Mouse (Mus musculus): Measurements from ENCODE around the gene Ldlrad1. TPM values are rescaled to one million over a fixed set of nuclear protein-coding genes. Genes with fewer than 3 reads are reported as not detected.

Gene Ldlrad1
- polyA plus RNA-seq, 1 experiment from 2014 or later = not detected

GRCm38 (mm10) chr4:107217574-107217973 is 8.6 kb downstream of the Ldlrad1 start:
- Histone ChIP-seq H3K27me3 (replicated peaks) (no peaks in the 10 kb centered on the region), H3K9me3 (no peaks in the 10 kb centered on the region), H3K9ac (no peak overlapping the region), H3K27ac (no peak overlapping the region), H3K4me3 (no peak overlapping the region), H3K36me3 (no peaks in the 10 kb centered on the region), H3K4me1 (no peaks in the 10 kb centered on the region), H3K4me2 (replicated peaks) (no peak overlapping the region)
- 0 out of 2 replicates have a peak, but pooled peaks have one; percentile 17 for ATAC-seq (ENCODE audit: low FRiP score, low read depth)
- WGBS = 89% methylated on average over 9 of the region's 9 CpGs

GRCm38 (mm10) chr4:107221524-107221923 is 12.5 kb downstream of the Ldlrad1 start:
- no peak for ATAC-seq (ENCODE audit: low FRiP score, low read depth)
- no peaks in the 10 kb centered on the region for H3K36me3 ChIP-seq
- H3K4me2 ChIP-seq (replicated peaks) = no peak overlapping the region
- H3K4me1 ChIP-seq = no peaks in the 10 kb centered on the region
- H3K4me3 ChIP-seq = no peak overlapping the region
- H3K27me3 ChIP-seq (replicated peaks) = no peaks in the 10 kb centered on the region
- no peak overlapping the region for H3K9ac ChIP-seq
- no peaks in the 10 kb centered on the region for H3K9me3 ChIP-seq
- 93% methylated on average over 5 of the region's 5 CpGs for WGBS
- H3K27ac ChIP-seq = no peak overlapping the region

GRCm38 (mm10) chr4:107223225-107224204 is 14.5 kb downstream of the Ldlrad1 start:
- no peak overlapping the region for H3K27ac ChIP-seq
- no peaks in the 10 kb centered on the region for H3K27me3 ChIP-seq (replicated peaks)
- H3K4me2 ChIP-seq (replicated peaks) = no peak overlapping the region
- no peak overlapping the region for H3K9ac ChIP-seq
- no peaks in the 10 kb centered on the region for H3K36me3 ChIP-seq
- 85% methylated on average over 11 of the region's 11 CpGs for WGBS
- no peak for ATAC-seq (ENCODE audit: low FRiP score, low read depth)
- no peaks in the 10 kb centered on the region for H3K9me3 ChIP-seq
- no peak overlapping the region for H3K4me3 ChIP-seq
- no peaks in the 10 kb centered on the region for H3K4me1 ChIP-seq

- Histone ChIP-seq H3K4me2 (replicated peaks) (no peak overlapping the region), H3K4me1 (no peaks in the 10 kb centered on the region), H3K4me3 (no peak overlapping the region), H3K27me3 (replicated peaks) (no peaks in the 10 kb centered on the region), H3K36me3 (0 out of 2 replicates have a peak, but pooled peaks cover 3% of the 10 kb centered on the region), H3K9me3 (no peaks in the 10 kb centered on the region), H3K27ac (no peak overlapping the region), H3K9ac (no peak overlapping the region)
- no peak for ATAC-seq (ENCODE audit: low FRiP score, low read depth)
- 90% methylated on average over 2 of the region's 2 CpGs for WGBS
Observed at GRCm38 (mm10) chr4:107226313-107226712, 17.3 kb downstream of the Ldlrad1 start.

- Histone ChIP-seq H3K4me1 (no peaks in the 10 kb centered on the region), H3K27ac (no peak overlapping the region), H3K27me3 (replicated peaks) (no peaks in the 10 kb centered on the region), H3K9ac (no peak overlapping the region), H3K4me3 (no peak overlapping the region), H3K4me2 (replicated peaks) (no peak overlapping the region), H3K36me3 (peaks cover 50% of the 10 kb centered on the region), H3K9me3 (no peaks in the 10 kb centered on the region)
- 65% methylated on average over 3 of the region's 3 CpGs for WGBS
- ATAC-seq (ENCODE audit: low FRiP score, low read depth) = no peak
Observed at GRCm38 (mm10) chr4:107232219-107232618, 23.2 kb downstream of the Ldlrad1 start.

- H3K36me3 ChIP-seq = peaks cover 81% of the 10 kb centered on the region
- H3K27me3 ChIP-seq (replicated peaks) = no peaks in the 10 kb centered on the region
- H3K27ac ChIP-seq = no peak overlapping the region
- ATAC-seq (ENCODE audit: low FRiP score, low read depth) = no peak
- H3K9ac ChIP-seq = no peak overlapping the region
- WGBS = 99% methylated on average over 2 of the region's 2 CpGs
- no peaks in the 10 kb centered on the region for H3K4me1 ChIP-seq
- H3K9me3 ChIP-seq = no peaks in the 10 kb centered on the region
- no peak overlapping the region for H3K4me3 ChIP-seq
- H3K4me2 ChIP-seq (replicated peaks) = no peak overlapping the region
Observed at GRCm38 (mm10) chr4:107238253-107238652, 29.3 kb downstream of the Ldlrad1 start.

GRCm38 (mm10) chr4:107240196-107240595 is 31.2 kb downstream of the Ldlrad1 start:
- peaks cover 70% of the 10 kb centered on the region for H3K36me3 ChIP-seq
- no peak overlapping the region for H3K4me2 ChIP-seq (replicated peaks)
- no peak overlapping the region for H3K9ac ChIP-seq
- no peak overlapping the region for H3K4me3 ChIP-seq
- 97% methylated on average over 6 of the region's 6 CpGs for WGBS
- no peaks in the 10 kb centered on the region for H3K9me3 ChIP-seq
- ATAC-seq (ENCODE audit: low FRiP score, low read depth) = no peak
- no peaks in the 10 kb centered on the region for H3K27me3 ChIP-seq (replicated peaks)
- H3K4me1 ChIP-seq = no peaks in the 10 kb centered on the region
- no peak overlapping the region for H3K27ac ChIP-seq

- WGBS = 88% methylated on average over 6 of the region's 6 CpGs
- ATAC-seq (ENCODE audit: low FRiP score, low read depth) = no peak
- Histone ChIP-seq H3K4me1 (no peaks in the 10 kb centered on the region), H3K4me2 (replicated peaks) (no peak overlapping the region), H3K9ac (no peak overlapping the region), H3K4me3 (no peak overlapping the region), H3K27ac (no peak overlapping the region), H3K9me3 (no peaks in the 10 kb centered on the region), H3K36me3 (peaks cover 41% of the 10 kb centered on the region), H3K27me3 (replicated peaks) (no peaks in the 10 kb centered on the region)
Observed at GRCm38 (mm10) chr4:107243365-107244333, 34.7 kb downstream of the Ldlrad1 start.

- Histone ChIP-seq H3K27ac (no peak overlapping the region), H3K27me3 (replicated peaks) (no peaks in the 10 kb centered on the region), H3K4me2 (replicated peaks) (no peak overlapping the region), H3K4me3 (no peak overlapping the region), H3K9ac (no peak overlapping the region), H3K9me3 (no peaks in the 10 kb centered on the region), H3K4me1 (peaks cover 12% of the 10 kb centered on the region), H3K36me3 (peaks cover 26% of the 10 kb centered on the region)
- ATAC-seq (ENCODE audit: low FRiP score, low read depth) = no peak
- WGBS = 86% methylated on average over 2 of the region's 2 CpGs
Observed at GRCm38 (mm10) chr4:107245368-107245767, 36.4 kb downstream of the Ldlrad1 start.

- H3K4me3 ChIP-seq = no peak overlapping the region
- H3K4me2 ChIP-seq (replicated peaks) = no peak overlapping the region
- no peak overlapping the region for H3K27ac ChIP-seq
- WGBS = 85% methylated on average over 1 of the region's 1 CpGs
- H3K27me3 ChIP-seq (replicated peaks) = no peaks in the 10 kb centered on the region
- no peak for ATAC-seq (ENCODE audit: low FRiP score, low read depth)
- H3K4me1 ChIP-seq = peaks cover 12% of the 10 kb centered on the region
- no peaks in the 10 kb centered on the region for H3K9me3 ChIP-seq
- H3K9ac ChIP-seq = no peak overlapping the region
- H3K36me3 ChIP-seq = peaks cover 21% of the 10 kb centered on the region
Observed at GRCm38 (mm10) chr4:107246040-107246439, 37.1 kb downstream of the Ldlrad1 start.

GRCm38 (mm10) chr4:107247110-107247509 is 38.1 kb downstream of the Ldlrad1 start:
- Histone ChIP-seq H3K9ac (no peak overlapping the region), H3K9me3 (no peaks in the 10 kb centered on the region), H3K27me3 (replicated peaks) (no peaks in the 10 kb centered on the region), H3K27ac (no peak overlapping the region), H3K4me1 (peaks cover 12% of the 10 kb centered on the region), H3K36me3 (peaks cover 13% of the 10 kb centered on the region), H3K4me3 (no peak overlapping the region), H3K4me2 (replicated peaks) (no peak overlapping the region)
- ATAC-seq (ENCODE audit: low FRiP score, low read depth) = no peak
- 89% methylated on average over 9 of the region's 9 CpGs for WGBS

GRCm38 (mm10) chr4:107248061-107248460 is 39.1 kb downstream of the Ldlrad1 start:
- H3K4me1 ChIP-seq = peaks cover 18% of the 10 kb centered on the region

More at GRCm38 (mm10) chr4:107248061-107248460, 39.1 kb downstream of the Ldlrad1 start:
- peaks cover 8% of the 10 kb centered on the region for H3K36me3 ChIP-seq
- H3K9ac ChIP-seq = no peak overlapping the region
- no peaks in the 10 kb centered on the region for H3K27me3 ChIP-seq (replicated peaks)
- 90% methylated on average over 3 of the region's 3 CpGs for WGBS
- H3K27ac ChIP-seq = no peak overlapping the region
- no peak overlapping the region for H3K4me3 ChIP-seq
- no peak overlapping the region for H3K4me2 ChIP-seq (replicated peaks)
- no peaks in the 10 kb centered on the region for H3K9me3 ChIP-seq
- ATAC-seq (ENCODE audit: low FRiP score, low read depth) = no peak
